Mouse (Mus musculus): ENCODE data around the gene Rap2c.

Rap2c gene

DNA sequence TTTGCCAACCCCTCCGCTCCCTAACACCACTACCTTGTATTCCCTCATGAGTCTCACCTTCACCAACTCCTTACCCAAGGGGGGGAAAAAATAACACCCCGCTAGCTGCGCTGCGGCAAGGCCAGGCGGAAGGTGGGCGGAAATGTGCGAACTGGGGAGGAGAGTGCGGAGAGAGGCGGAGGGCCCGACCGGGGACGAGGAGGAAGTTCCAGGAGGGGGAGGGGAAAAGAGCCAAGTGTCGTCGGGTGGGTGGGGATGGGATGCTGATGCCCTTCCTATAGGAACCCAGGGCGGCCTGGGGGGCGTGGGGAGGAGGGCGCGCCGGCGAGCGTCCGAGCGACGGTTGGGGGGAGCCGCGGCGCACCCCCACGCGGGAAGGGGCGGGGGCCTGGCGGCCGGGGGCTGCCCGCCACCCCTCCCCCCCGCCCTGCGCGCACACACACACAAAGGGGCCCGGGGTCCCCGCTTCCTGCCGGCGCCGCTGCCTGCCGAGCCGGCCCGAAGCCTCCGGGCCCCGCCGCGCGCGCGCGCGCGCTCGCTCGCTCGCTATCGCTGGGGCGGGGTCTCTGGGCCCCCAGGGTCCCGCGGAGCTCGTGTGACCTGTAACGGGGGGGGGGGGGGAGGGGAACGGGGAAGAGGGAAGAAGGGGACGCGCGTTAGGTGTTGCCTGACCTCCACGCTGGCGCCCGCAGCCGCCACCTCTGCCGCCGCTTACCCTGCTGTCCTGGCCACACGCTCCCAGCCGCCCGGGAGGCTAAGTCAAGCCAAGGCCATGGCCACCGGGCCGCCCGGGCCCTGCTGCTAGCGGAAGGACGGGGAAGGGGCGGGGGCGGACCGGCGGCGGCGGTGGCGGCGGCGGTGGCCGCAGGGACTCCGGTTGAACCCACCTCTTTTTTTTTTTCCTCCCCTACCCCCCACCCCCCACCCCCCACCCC, at the start of gene Rap2c:
Gene Rap2c, minus strand, starts transcription at position 168 of the 935 bp plus-strand sequence.
- peak; percentile 78 for DNase-seq (ENCODE audit: extremely low read depth, insufficient read length, low spot score)

DNA sequence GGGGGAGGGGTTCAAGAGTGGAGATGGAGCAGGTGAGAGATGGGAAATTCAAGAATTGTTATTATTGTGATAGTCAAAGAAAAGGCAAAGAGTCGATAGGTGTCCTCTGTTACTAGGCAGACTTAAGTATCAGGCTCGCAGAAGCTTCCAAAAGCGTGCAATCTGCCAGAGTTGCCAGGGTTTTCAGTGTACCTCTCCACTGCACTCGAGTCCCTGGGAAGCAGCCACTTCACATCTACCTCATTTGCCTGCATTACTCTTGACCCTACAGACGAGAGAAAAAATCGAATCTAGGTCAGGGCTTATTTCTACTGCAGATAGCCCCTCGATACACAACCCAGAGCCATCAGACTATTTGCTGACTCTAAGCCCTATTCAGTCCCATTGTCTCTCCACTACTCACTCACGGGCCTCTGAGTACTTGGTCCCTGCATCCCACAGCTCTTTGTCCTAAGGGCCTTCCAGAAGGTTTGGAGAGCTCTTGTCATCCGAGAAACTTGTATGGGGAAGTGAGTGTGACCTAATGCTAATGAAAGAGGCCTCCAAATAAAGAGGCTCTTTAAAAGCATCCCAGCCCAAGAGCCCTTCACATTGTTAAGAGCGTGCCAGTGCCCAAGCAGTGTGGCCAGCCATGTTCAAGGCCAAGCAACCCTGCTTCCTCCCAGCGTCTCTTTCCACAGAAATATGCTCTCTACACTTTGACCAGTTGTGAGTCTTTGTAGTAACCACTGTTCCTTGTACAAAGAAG, 48.9 kb upstream of the Rap2c start:
- DNase-seq (ENCODE audit: extremely low read depth, insufficient read length, low spot score) = no peak

DNA sequence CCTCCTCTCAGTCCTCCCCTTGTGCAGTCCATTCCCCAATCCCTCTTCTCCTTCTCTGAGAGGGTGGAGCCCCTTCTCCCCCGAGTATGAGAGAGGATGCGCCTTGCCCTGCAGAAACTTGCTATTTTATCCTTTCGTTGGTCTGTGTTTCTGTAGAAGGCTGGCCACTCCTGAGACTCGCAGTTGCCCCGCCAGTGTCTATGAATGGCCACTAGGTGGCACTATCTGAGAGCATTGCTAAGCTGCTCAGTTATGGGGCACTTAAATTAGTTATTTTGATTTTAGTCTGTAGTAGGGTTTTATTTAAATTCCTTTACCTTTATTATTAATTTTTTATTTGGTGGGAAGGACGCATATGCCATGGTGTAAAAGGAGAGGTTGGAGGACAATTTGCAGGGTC, 48.0 kb upstream of the Rap2c start:
- DNase-seq (ENCODE audit: extremely low read depth, insufficient read length, low spot score) = peak; percentile 20

DNA sequence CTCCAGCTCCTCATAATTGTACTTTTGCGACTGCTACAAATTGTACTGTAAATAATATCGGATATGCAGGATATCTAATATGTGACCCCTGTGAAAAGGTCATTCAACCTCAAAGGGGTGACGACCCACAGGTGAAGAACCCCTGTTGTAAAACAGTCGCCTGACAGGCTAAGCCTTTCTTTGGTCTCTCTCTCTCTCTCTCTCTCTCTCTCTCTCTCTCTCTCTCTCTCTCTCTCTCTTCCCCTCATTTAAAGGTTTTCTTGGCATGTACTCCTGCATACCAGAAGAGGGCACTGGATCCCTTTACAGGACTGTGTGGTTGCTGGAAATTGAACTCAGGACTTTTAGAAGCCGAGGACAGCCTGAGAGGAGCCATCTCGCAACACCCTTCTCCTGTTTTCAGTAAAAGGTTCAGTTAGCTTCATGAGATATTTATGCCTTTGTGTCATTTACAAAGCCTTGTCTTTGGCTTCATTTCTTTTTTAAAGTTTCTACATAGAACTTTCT, 47.4 kb upstream of the Rap2c start:
- DNase-seq (ENCODE audit: extremely low read depth, insufficient read length, low spot score) = peak; percentile 14

DNA sequence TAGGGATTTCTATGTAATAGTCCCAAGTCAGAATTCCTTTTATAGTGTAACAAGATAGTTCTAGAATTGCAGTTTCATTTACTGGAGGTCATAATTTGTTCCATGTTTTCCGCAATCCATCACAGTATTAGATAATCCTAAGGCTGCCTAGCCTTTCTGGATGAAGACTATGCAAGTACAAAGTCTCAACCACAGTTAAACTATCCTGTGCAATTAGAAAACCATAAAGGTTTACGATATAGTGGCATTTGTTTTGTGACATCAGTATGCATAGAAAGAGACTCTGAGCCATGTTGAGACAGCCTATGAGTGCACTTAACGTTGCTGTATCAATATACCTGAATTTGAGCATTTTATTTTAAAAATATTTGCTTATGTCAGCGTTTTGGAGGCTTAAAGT, 42.4 kb upstream of the Rap2c start:
- no peak for DNase-seq (ENCODE audit: extremely low read depth, insufficient read length, low spot score)

DNA sequence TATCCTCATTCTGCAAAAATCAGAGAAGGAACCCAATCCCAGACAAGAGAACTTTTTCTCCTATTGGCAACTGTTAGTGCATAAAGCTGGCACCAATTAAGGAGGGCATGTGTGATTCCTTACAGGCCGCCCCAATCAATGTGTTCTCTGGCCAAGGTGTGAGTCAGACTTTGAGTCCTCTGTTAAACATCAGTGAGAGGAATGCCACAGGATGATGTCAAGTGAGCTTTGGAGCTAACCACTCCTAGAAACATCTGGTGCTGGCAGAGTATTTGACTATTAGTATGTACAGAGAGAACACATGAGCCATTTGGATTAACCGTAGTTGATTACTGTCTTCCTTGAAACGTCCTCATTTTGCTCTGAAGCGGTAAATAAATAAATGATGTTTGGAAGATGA, 40.9 kb upstream of the Rap2c start:
- peak; percentile 15 for DNase-seq (ENCODE audit: extremely low read depth, insufficient read length, low spot score)

DNA sequence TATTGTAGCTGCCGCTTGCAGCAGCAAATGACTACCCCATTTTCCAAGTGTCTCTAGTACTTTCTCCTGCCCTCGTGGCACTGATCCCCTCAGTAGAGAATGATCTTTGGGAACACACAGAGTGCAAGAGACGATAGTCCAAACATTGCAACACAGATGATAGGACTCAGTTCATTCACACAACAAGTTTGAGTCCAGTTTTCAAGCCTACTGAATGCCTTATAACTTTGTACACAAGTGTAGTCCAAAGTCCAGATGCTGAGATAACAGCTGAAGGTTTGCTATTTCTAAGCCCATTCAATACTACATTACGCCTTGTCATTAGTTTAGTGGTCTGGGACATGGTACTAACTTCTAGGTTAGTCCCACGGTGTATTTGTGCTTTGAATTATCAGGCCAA, 40.5 kb upstream of the Rap2c start:
- no peak for DNase-seq (ENCODE audit: extremely low read depth, insufficient read length, low spot score)

DNA sequence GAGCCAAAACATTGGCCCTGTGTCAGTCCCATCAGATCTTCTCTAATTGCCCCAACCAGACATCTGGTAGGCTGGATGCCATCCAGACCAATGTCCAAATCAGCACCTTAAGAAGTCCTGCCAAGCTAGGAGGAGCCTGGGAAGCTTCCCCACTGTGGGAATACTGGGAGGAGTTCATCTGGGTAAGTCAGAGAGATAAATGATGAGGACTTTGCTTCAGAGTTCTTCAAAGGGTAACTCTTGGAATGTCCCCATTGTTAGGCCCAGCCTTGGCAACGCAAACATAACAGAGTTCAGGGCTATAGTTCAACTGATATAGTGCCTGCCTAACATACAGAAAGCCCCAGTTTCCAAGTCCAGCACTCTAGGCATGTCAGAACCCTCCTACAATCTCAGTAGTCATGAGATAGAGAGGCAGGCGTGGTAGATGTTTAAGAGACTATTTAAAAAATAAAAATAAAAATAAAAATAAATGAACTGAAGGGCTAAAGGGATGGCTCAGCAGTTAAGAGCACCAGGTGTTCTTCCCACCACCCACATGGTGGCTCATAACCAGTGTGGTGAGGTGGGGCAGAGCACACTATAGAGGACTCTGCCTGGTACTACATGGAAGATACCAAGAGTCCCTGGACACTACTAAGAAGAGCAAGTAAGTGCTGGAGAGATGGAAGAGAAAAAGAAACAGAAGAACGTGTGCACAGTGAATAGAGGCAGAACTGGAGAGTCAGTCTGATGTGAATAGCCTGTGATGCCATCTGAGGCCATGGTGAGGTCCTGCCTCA, 34.1 kb upstream of the Rap2c start:
- no peak for DNase-seq (ENCODE audit: extremely low read depth, insufficient read length, low spot score)

DNA sequence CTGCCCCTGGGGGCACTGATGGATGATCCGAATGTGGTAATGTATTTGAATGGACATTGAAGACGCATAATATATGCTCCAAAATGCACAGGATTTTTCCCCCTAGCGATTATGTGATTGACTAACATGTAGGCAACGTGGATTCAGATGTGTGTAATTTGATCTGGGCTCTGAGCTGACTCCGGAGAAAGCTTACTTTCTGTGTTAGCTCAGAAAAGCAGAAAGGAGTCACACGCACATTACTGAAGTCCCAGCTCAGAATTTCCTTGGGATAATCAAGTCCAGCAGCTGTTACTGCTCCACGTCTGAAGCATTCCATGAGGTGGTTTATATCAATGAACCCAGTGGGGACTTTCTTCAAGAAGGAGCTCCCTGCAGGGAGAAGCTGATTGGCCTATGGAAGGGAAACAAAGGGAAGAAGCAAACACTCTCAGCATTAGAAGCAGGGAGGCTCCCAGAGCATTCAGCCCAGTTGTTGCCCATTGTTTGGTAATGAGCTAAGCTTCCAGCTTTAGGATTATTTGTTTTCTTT, 17.9 kb upstream of the Rap2c start:
- DNase-seq (ENCODE audit: extremely low read depth, insufficient read length, low spot score) = no peak

DNA sequence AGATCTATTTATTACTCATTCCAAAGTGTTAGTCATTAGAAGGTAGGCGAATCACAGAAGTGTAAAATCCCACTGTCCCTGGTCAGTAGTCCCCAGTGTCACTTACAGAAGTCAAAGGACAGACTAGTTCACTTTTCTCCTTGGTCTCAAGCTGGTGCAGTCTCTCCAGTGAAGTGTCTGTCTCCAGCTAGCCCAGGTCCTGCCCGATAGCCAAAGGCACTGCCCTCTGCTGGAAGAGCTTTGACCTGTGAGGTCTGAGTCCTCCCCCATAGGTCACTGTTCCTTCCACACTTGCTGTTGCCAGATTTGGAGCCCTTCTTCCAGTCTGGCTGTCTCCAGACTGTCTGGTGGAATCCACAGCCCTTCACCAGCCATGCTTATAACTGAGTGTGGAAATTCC, 2.1 kb upstream of the Rap2c start:
- peak; percentile 39 for DNase-seq (ENCODE audit: extremely low read depth, insufficient read length, low spot score)

DNA sequence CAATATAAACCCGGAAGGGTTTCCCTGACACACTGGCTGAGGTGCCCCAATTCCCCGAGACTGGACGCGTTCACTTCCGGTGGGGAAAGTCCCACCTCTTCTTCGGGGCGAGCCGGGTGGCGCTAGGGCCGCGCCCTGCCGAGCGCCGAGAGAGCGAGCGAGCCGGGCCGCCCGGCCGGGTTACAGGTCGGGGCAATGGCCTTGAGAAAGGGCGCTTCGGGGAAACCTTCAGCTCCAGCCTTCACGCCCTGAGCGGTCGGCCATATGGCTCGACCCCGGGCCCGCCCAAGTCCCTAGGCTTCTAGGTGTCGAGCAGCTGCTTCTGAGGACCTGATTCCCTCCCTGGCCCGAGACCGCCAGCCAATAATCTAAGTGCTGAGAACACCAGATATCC, 965 bp upstream of the Rap2c start:
- peak; percentile 82 for DNase-seq (ENCODE audit: extremely low read depth, insufficient read length, low spot score)

DNA sequence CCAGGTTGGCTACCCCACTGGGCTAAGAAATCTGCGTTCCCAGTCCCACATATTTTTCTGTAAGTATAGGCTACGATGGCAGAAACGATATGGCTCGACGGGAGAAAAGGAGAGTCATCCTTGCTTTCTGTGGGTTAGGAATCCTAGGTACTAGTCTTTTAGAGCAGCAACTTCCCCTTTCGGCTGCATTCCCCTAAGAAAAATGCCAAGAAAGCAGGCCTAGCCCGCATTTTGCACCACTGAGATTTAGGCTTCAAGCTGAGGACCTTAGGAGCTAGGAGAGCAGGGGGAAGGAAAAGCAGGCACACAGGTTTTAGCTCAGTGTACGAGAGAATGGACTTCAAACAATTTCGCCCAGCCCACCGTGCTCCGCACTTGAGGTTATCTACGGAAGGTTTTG, 892 bp downstream of the Rap2c start:
- peak; percentile 1 for DNase-seq (ENCODE audit: extremely low read depth, insufficient read length, low spot score)

DNA sequence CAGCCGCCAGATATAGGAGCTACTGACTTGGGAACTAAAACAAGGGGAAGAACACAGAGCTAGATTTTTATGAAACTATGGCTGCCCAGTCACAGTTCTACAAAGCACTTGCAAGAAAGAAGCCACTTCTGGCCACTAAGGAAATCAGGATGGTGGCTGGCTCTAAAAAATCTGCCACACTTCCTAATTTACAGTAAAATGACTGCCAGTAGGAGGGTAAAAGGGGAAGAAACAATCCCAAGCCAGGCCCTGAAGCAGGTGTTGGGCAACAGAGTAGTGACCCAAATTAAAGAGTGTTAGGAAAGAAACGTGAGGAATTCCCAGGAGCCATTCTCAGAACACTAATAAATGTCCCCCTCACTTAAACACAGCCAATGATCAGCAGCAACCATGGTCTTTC, 5.5 kb downstream of the Rap2c start:
- no peak for DNase-seq (ENCODE audit: extremely low read depth, insufficient read length, low spot score)

DNA sequence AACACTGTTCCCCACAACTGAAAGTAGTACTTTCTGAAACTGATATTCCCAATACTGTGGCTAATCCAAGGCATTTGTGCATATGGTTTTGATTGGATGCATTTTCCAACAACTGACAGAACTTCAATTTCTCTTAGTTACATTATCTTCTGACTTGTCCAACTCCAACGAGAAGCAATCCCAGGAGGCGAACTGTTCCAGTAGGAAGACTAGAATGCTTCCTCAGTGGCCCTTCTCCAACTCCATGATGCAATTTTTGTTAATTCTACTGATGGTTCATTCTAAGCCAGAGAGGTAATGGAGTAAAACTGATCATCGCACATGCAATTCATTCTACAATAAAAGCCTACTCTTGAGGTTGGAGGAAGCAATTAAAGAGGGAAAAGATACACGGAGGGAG, 7.5 kb downstream of the Rap2c start:
- no peak for DNase-seq (ENCODE audit: extremely low read depth, insufficient read length, low spot score)

DNA sequence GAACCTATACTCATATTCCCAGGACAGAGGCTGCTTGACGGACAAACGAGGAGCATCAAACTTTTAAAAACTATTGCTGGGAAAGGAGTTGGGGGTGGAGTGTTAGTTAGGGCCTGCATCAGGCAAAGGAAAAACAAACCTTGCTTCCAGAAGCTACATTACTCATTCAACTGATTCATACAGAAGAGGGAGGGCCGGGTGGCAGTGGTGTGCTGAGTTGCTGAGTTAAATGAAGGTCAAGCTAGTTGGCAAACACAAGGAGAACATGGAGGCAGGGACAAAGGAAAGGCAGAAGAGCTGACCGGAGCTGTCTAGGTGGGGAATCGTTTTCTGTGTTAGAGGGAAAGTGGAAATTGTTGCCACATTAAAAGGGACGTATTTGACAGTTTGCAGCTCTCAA, 17.0 kb downstream of the Rap2c start:
- no peak for DNase-seq (ENCODE audit: extremely low read depth, insufficient read length, low spot score)

DNA sequence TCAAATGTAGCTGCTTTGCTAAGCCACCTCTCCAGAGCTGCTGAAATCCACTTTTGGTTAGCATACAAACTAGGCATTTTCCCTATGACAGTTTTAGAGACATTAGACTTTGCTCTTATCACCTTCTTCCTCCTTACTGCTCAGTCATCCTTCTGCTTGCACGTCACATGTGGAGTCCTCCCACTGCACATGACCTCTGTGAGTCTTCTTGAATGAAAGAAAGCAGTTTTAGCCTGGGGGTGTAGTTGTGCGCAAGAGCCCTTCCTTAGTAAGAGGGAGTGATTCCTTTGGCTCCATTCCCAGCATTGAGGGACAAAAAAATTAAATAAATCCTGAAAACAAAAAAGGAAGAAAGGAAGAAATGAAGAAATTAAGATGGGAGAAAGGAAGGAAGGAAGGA, 22.5 kb downstream of the Rap2c start:
- no peak for DNase-seq (ENCODE audit: extremely low read depth, insufficient read length, low spot score)

DNA sequence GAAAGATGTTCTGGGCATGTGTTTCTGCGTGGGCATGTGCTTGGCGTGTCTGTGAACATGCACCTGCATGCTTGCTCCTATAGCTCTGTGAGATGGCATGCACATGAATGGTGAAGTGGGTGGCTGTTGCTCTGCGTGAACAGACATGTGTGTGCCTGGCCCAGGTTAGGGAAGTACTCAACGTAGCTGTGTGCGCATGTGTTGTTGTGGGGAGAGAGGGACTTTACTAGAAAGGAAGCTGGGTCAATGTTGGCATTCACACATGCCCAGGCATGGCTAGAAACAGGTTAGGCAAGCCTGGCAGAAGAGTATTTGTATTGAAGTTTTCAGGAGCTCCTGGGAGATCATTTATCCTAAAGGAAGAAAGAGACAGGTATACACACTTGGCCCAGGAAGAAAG, 26.5 kb downstream of the Rap2c start:
- DNase-seq (ENCODE audit: extremely low read depth, insufficient read length, low spot score) = no peak

DNA sequence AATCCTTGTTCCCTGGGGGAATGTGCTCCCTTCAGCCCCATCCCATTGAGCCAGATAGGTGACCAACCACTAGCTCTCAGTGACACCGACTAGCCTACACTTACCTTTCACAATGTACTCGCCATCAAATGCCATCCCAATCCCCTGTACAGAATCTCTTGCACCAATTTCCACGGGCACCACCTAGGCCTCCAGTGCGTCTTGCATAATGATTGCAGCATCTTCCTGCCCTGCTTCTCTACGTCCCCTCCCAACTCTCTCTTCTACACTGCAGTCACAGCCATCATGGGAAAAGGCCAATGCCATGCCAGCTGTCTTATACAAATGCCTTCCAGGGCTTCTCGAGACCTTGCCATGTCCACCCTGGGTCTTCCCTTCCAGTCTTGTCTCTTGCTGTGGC, 27.9 kb downstream of the Rap2c start:
- no peak for DNase-seq (ENCODE audit: extremely low read depth, insufficient read length, low spot score)

DNA sequence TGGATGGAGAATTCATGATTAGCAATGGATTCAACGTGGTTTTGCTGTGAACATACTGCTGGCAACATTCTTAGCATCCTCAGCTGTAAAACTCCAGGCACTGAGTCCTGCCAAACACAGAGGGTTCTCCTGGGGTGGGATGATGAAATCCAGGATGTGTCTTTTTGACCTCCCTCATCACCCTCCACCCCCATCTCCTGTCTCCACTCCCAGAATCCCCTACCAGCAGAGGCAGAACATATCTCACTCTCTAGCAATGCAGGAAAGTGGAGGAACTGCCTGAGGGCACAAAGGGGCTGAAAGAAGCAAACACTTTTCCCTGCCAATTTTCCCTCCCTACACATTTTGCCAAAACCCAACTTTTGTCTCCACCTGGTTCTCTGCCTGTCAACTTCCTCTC, 29.2 kb downstream of the Rap2c start:
- no peak for DNase-seq (ENCODE audit: extremely low read depth, insufficient read length, low spot score)

DNA sequence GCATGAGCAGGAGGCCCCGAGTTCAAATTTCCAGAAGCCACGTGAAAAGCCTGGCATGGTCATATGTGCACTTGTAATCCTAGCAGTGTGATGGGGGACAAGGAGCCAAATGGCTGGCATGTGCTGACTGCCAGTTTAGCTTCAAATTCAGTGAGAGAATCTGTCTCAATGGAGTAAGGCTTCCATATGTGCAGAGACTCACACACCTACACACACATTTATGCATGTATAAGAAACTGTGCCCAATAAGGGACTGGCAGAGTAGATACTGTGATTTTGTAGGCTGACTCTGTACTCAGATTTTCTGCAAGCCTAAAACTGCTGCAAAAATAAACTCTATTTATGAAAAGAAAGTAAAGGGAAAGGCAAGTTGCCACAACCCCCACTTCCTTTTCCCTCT, 39.4 kb downstream of the Rap2c start:
- no peak for DNase-seq (ENCODE audit: extremely low read depth, insufficient read length, low spot score)

DNA sequence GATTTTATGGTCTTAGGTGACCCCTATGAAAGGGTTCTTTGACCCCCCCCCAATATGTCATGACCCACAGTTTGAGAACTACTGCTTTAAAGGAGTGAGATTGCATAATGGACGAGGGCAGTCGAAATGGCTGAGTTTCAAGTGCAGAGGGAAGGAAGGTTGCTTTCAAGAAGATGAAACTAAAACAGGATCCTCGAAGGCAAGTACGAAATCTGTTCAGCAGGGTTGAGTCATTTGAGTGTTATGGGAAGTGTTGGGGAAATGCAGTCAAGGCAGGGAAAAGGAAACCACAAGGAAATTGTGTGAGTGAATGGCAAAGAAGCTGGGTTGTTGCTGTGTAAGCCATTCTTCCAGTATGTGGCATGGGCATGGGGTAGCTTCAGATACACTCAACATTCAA, 45.7 kb downstream of the Rap2c start:
- DNase-seq (ENCODE audit: extremely low read depth, insufficient read length, low spot score) = no peak
